Mouse (Mus musculus): Measurements from ENCODE around the gene Ptrhd1. TPM values are rescaled to one million over a fixed set of nuclear protein-coding genes. Genes with fewer than 3 reads are reported as not detected.

Gene Ptrhd1
- total and polyA plus RNA-seq, 2 experiments: 1.8 to 2.3 TPM

DNA sequence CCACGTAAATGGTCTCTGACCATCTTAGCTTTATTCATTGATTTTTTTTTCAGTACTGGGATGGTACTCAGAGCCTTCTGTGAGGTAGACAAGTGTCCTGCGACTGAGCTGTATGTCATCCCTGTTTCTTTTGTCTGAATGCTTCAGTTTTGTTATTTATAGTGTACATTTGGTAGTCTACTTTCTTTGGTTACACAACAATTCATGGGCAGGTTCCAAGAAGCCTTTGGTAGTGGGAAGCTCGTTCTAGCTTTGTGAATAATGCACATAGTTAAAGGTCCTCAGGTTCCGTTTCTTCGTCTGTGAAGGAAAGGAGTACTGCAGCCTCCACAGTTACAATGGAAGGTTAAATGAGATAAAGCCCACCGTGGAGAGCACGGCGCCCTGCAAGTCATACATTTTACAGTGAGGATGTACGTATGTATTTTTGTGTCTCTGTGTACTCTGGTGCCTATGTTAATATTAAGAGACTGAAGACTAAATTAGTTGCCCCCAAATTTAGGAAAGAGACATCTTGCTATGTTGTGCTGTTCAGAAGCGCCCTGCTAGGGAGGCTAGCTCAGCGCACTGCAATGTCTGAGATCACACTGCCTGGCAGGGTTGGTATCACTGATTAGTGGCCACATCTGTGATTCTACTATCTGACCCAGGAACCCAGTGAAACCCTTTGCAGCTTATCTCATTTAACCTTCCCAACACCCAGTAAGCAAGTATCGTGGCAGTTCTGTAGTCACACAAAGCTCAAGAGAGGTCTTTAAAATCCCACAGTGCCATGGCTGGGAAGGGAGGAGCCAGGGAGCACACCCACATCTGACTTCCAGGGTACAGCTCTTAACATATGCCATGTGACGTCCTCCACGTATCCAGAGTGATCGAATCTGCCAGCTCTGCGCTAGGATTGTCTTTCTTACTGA, 19.2 kb downstream of the Ptrhd1 start:
- H3K4me1 ChIP-seq (ENCODE audit: control insufficient read depth, insufficient read depth, low read length): no peaks in the 10 kb centered on the region
- no peaks in the 10 kb centered on the region for H3K27me3 ChIP-seq (ENCODE audit: control insufficient read depth, insufficient read depth, low read length)
- H3K36me3 ChIP-seq (ENCODE audit: control insufficient read depth, insufficient read depth, low read length): peaks cover 27% of the 10 kb centered on the region
- DNase-seq (ENCODE audit: extremely low read depth, low read depth, low spot score): no peak
- no peak overlapping the region for H3K9ac ChIP-seq (ENCODE audit: low read depth, low read length)
- no peaks in the 10 kb centered on the region for H3K79me2 ChIP-seq (ENCODE audit: control insufficient read depth, insufficient read depth, low read length)
- no peak for TF ChIP-seq CTCF (IDR thresholded peaks at IDR 0.05; ENCODE audit: low read depth, low read length)
- TF ChIP-seq POLR2A (IDR thresholded peaks at IDR 0.05; ENCODE audit: extremely low read depth, insufficient read depth, low read length): no peak
- H3K27ac ChIP-seq (replicated peaks; ENCODE audit: insufficient read depth, low read depth, low read length): no peak overlapping the region
- H3K4me3 ChIP-seq (ENCODE audit: insufficient read depth, low read depth, low read length): no peak overlapping the region
- 95% methylated on average over 16 of the region's 16 CpGs for WGBS

DNA sequence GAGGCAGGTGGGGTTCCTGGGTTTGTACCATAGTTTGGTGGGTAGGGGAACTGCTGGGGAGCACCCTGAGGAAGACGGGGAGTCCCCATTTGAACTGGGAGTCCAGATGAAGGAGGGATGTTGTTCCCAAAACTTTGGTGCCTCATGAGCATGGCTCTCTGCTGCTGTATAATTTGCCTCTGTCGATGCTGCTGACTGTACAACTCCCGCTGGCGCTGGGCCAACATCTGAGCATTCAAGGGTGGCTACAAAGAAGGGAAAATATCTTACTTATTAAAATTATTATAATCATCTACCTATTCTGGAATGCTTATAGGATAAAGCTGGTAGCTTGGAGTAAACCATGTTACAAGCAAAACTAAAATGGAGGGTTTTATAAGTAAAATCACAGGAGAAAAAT, 33.9 kb downstream of the Ptrhd1 start:
- Histone ChIP-seq H3K4me1 (ENCODE audit: control insufficient read depth, insufficient read depth, low read length) (no peaks in the 10 kb centered on the region), H3K4me3 (ENCODE audit: insufficient read depth, low read depth, low read length) (no peak overlapping the region), H3K79me2 (ENCODE audit: control insufficient read depth, insufficient read depth, low read length) (no peaks in the 10 kb centered on the region), H3K27me3 (ENCODE audit: control insufficient read depth, insufficient read depth, low read length) (no peaks in the 10 kb centered on the region), H3K27ac (replicated peaks; ENCODE audit: insufficient read depth, low read depth, low read length) (no peak overlapping the region), H3K9ac (ENCODE audit: low read depth, low read length) (no peak overlapping the region), H3K36me3 (ENCODE audit: control insufficient read depth, insufficient read depth, low read length) (peaks cover 27% of the 10 kb centered on the region)
- DNase-seq (ENCODE audit: extremely low read depth, low read depth, low spot score): no peak
- WGBS: 91% methylated on average over 4 of the region's 4 CpGs
- TF ChIP-seq CTCF (IDR thresholded peaks at IDR 0.05; ENCODE audit: low read depth, low read length): no peak
- no peak for TF ChIP-seq POLR2A (IDR thresholded peaks at IDR 0.05; ENCODE audit: extremely low read depth, insufficient read depth, low read length)

DNA sequence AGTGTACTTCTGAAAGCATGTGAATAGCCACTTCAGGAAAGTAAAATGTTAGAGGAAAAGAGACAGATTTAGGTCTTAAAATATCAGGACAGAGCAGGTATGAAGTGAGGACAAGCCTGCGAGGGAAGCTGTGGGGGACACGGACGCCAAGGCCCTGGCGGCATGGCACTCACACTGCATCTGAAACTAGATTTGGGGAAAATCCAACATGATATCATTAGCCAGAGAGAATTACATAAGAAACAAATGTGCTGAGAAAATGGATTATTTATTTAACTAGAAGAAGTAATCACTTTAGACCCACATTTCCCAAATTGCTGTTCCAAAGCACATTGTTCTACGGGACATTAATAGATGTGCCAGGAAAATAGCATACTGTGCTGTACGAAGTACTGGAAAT, 37.3 kb downstream of the Ptrhd1 start:
- Histone ChIP-seq H3K36me3 (ENCODE audit: control insufficient read depth, insufficient read depth, low read length) (peaks cover 35% of the 10 kb centered on the region), H3K27ac (replicated peaks; ENCODE audit: insufficient read depth, low read depth, low read length) (no peak overlapping the region), H3K4me1 (ENCODE audit: control insufficient read depth, insufficient read depth, low read length) (no peaks in the 10 kb centered on the region), H3K79me2 (ENCODE audit: control insufficient read depth, insufficient read depth, low read length) (no peaks in the 10 kb centered on the region), H3K4me3 (ENCODE audit: insufficient read depth, low read depth, low read length) (no peak overlapping the region), H3K9ac (ENCODE audit: low read depth, low read length) (no peak overlapping the region), H3K27me3 (ENCODE audit: control insufficient read depth, insufficient read depth, low read length) (no peaks in the 10 kb centered on the region)
- 87% methylated on average over 6 of the region's 6 CpGs for WGBS
- TF ChIP-seq CTCF (IDR thresholded peaks at IDR 0.05; ENCODE audit: low read depth, low read length) (no peak), POLR2A (IDR thresholded peaks at IDR 0.05; ENCODE audit: extremely low read depth, insufficient read depth, low read length) (no peak)
- DNase-seq (ENCODE audit: extremely low read depth, low read depth, low spot score): no peak

DNA sequence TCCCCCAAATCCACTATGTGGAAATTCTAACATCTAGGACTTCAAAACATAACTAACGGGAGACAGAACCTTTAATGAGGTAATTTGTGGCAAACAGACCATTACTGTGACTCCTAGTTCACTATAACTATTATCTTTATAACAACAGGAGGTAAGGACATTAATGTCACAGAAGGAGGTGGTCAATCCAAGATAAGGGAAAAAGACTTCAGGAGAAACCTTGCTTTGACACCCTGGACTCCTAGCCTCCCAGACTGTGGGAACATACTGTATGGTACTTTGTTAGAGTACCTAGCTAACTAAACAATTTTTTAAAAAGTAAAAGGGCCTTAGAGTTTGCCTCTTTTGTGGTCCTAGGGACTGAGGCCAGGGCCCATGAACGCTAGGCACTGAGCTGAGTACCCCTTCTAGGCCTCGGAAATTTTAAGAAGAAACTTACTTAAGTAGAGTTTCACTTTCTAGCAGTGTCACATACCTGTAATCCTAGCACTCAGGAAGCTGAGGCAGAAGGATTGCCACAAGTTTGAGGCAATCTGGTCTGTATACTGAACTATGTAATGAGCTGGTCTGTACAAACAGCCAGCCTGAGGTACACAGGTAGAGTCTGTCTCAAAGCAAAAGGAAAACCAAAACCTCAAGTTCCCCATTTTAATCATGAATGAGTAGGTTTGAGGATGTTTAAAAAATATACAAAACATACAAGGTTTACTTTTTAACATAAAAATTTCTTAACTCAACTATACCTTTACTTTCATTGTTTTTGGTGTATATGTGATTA, 45.3 kb downstream of the Ptrhd1 start:
- Histone ChIP-seq H3K27ac (replicated peaks; ENCODE audit: insufficient read depth, low read depth, low read length) (no peak overlapping the region), H3K27me3 (ENCODE audit: control insufficient read depth, insufficient read depth, low read length) (no peaks in the 10 kb centered on the region), H3K36me3 (ENCODE audit: control insufficient read depth, insufficient read depth, low read length) (peaks cover 17% of the 10 kb centered on the region), H3K4me3 (ENCODE audit: insufficient read depth, low read depth, low read length) (no peak overlapping the region), H3K9ac (ENCODE audit: low read depth, low read length) (no peak overlapping the region), H3K4me1 (ENCODE audit: control insufficient read depth, insufficient read depth, low read length) (no peaks in the 10 kb centered on the region), H3K79me2 (ENCODE audit: control insufficient read depth, insufficient read depth, low read length) (no peaks in the 10 kb centered on the region)
- 92% methylated on average over 3 of the region's 3 CpGs for WGBS
- no peak for DNase-seq (ENCODE audit: extremely low read depth, low read depth, low spot score)
- no peak for TF ChIP-seq POLR2A (IDR thresholded peaks at IDR 0.05; ENCODE audit: extremely low read depth, insufficient read depth, low read length)
- no peak for TF ChIP-seq CTCF (IDR thresholded peaks at IDR 0.05; ENCODE audit: low read depth, low read length)

DNA sequence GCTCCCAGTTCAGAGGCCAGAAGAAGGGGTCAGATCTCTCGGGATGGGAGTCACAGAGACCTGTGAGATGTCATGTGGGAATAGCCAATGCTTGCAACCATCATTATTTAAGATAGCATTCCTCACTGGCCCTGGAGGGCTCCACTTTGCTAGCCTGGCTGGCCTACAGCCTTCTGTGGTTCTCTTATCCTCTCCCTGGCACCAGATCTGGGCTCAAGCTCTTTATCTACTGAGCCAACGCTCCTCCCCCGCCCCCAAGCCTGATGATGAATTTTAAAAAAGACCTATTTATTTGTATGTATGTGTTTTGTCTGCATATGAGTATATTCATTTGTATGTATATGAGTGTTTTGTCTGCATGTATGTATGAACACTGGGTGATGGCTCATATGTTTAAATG, 46.1 kb downstream of the Ptrhd1 start:
- Histone ChIP-seq H3K4me3 (ENCODE audit: insufficient read depth, low read depth, low read length) (no peak overlapping the region), H3K27ac (replicated peaks; ENCODE audit: insufficient read depth, low read depth, low read length) (no peak overlapping the region), H3K27me3 (ENCODE audit: control insufficient read depth, insufficient read depth, low read length) (no peaks in the 10 kb centered on the region), H3K9ac (ENCODE audit: low read depth, low read length) (no peak overlapping the region), H3K79me2 (ENCODE audit: control insufficient read depth, insufficient read depth, low read length) (no peaks in the 10 kb centered on the region), H3K36me3 (ENCODE audit: control insufficient read depth, insufficient read depth, low read length) (peaks cover 11% of the 10 kb centered on the region), H3K4me1 (ENCODE audit: control insufficient read depth, insufficient read depth, low read length) (no peaks in the 10 kb centered on the region)
- TF ChIP-seq POLR2A (IDR thresholded peaks at IDR 0.05; ENCODE audit: extremely low read depth, insufficient read depth, low read length) (no peak), CTCF (IDR thresholded peaks at IDR 0.05; ENCODE audit: low read depth, low read length) (no peak)
- DNase-seq (ENCODE audit: extremely low read depth, low read depth, low spot score): no peak
- WGBS: 92% methylated on average over 3 of the region's 3 CpGs

Data from liver, adult 2 months (tissue).